Mouse (Mus musculus) lung, adult 2 months (tissue): ENCODE data around the gene Fbxl19. TPM values are rescaled to one million over a fixed set of nuclear protein-coding genes. Genes with fewer than 3 reads are reported as not detected.
"Not testable (repeated sequence)": the region's sequence is repeated elsewhere in the genome, so short reads cannot be mapped to it uniquely, and the experiment has no call there.

Source experiments
- DNase-seq: peaks from one replicate; pipeline ENCODE4 v3.0.0; 2022
- H3K4me1 ChIP-seq: fragments of 200-500 bp; 2 replicates; pipeline ENCODE4 v1.6.1; 2011; ENCODE audit warnings: low read length; ENCODE audit not compliant: control insufficient read depth, insufficient read depth
- H3K4me3 ChIP-seq: fragments of 200-500 bp; replicated peaks from 2 replicates; pipeline ENCODE3; 2011; ENCODE audit warnings: low read depth, mild to moderate bottlenecking, control low read depth, low read length; ENCODE audit errors: extremely low read depth
- CTCF ChIP-seq: fragments of 200-500 bp; IDR thresholded peaks from 2 replicates; pipeline ENCODE4 v1.5.1; 2011; ENCODE audit warnings: mild to moderate bottlenecking, low read length, control low read depth; ENCODE audit not compliant: insufficient read depth
- POLR2A ChIP-seq: fragments of 200-500 bp; IDR thresholded peaks from 2 replicates; pipeline ENCODE4 v1.6.1; 2011; ENCODE audit warnings: low read depth, mild to moderate bottlenecking, control low read depth, low read length, borderline replicate concordance; ENCODE audit errors: extremely low read depth
- WGBS: fragments of 180-500 bp; shearing (Covaris S2); methylation state at CpG from one replicate; pipeline ENCODE4 v1.1.7; 2018; 5-methylcytosine and 5-hydroxymethylcytosine counted together
- polyA plus RNA-seq: library from polyadenylated mRNA; depleted of rRNA; stranded (reverse); fragments of >200 nt; gene quantifications from 2 replicates; pipeline ENCODE4 v1.2.3, GENCODE M21; 2012

Gene Fbxl19
- polyA plus RNA-seq, 1 experiment = 25.9 TPM

DNA sequence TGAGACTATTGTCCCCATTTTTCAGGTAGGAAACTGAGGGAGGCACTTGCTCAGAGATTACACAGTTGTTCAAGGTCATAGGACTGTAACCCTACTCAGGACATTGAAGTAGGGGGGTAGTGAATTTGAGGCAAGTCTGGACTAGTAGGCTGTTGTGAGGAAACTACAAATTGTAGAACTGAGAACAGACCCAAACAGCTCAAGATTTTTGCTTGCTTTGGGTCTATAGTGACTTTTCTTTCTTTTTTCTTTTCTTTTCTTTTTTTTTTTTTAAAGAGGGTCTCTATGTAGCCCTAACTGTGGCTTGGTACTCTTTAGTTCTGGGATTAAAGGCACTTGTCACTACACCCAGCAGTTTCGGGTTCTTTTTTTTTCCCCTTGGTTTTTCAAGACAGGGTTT lies 28.2 kb downstream of the Fbxl19 start:
- 100% methylated on average over 1 of the region's 1 CpGs for WGBS
- no peak overlapping the region for H3K4me3 ChIP-seq
- DNase-seq = no peak
- TF ChIP-seq POLR2A = no peak
- no peak for TF ChIP-seq CTCF
- peaks cover 9% of the 10 kb centered on the region for H3K4me1 ChIP-seq

DNA sequence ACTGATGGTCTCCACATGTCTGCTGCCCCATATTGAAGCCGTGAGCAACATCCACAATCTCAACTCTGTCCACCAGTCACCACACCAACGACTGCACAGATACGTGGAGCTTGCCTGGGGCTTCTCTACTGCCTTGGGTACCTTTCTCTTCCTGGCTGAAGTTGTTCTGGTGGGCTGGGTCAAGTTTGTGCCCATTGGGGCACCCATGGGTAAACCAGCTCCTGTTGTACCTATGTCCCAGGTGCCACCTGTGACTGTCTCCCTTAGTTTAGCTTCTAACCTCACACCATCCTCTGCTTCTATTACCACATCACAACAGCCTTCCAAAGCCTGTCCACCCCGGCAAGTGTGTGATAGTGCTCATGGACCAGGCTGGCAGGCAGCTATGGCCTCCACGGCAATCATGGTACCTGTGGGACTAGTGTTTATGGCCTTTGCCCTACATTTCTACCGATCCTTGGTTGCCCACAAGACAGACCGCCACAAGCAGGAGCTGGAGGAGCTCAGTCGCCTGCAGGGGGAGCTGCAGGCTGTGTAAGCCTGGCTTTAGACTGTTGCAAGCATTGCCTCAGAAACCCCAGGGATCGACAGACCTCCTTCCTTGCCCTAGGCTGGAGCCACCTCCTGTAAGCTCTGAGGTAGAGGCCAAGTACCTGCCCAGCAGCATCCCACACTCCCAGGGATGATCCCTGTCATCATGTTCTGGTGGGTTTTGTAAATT lies 29.5 kb downstream of the Fbxl19 start:
- DNase-seq = peak; percentile 49

DNA sequence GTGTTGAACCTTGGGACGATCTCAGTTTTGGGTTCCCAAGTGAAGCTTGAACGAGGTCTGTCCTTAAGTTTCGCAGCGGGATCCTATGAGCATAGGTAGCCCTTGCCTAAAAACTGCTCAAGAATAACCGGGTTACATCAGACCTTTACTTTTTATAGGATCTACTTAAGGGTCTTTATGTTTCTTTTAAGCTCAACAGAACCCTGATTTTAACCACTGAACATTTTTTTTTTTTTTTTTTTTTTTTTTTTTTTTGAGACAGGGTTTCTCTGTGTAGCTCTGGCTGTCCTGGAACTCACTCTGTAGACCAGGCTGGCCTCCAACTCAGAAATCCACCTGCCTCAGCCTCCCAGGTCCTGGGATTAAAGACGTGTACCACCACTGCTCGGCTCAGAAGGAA lies 31.5 kb downstream of the Fbxl19 start:
- peak overlapping the region; percentile 69 for H3K4me3 ChIP-seq
- WGBS = 63% methylated on average over 7 of the region's 7 CpGs
- DNase-seq = not testable (repeated sequence)

More for the DNA sequence above, 29.5 kb downstream of the Fbxl19 start:
- Histone ChIP-seq H3K4me3 (no peak overlapping the region), H3K4me1 (peaks cover 11% of the 10 kb centered on the region)
- TF ChIP-seq CTCF (peak; percentile 77), POLR2A (no peak)
- WGBS = 33% methylated on average over 9 of the region's 9 CpGs

DNA sequence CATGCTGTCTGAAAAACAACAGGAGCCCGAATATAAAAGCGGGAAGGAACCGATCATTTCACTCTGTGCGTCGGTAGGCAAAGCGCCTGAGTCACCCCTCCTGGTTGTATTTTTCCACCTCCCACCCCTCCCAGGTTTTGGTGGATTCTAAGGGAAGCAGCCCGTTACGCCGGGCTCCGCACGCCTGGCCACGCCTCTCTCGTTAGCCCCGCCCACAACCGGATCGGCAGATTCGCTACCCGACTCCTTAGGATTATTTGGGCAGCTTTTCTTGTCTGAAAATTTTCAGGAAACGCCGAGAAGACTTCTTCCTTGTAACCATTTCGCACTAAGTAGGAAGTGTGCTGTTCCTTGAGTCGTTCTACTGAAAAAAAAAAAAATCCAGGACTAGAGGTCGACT lies 32.1 kb downstream of the Fbxl19 start, which contains the start of gene Setd1a:
TSS of gene Setd1a (plus strand) at position 245 of the 400 bp plus-strand sequence.
- WGBS = under 1% methylated on average over 23 of the region's 23 CpGs
- no peak for TF ChIP-seq CTCF
- TF ChIP-seq POLR2A = no peak

More for the DNA sequence above, 31.5 kb downstream of the Fbxl19 start:
- H3K4me1 ChIP-seq = peaks cover 11% of the 10 kb centered on the region

DNA sequence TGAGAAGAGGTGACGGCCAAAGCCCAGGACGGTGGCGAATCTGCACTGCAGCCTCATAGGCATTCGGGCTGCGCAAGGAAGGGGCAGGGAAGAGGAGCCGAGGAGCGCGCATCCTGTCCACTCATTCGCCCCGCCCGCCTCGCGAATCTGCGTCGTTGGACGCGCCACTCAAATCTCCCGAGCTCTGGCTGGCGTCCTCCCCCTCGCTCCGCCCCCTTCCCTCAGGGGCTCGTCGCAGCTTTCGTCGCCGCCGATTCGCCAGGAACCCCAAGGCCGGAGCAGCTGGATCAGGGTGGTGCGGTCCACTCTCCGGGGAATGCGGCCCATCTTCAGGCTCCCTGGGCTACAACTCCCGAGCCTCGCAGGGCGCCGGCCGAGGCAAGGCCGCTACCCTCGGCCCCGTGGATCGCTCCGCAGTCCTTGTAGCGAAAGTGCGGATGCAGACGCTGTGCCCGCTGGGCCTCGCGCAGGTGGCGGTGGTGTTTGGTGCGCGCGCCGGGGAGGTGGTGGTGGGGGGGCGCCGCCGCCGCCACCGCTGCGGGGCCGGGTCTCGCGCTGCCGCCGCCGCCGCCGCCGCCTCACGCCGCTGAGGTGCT lies 32.6 kb downstream of the Fbxl19 start:
- DNase-seq = peak; percentile 97
- H3K4me1 ChIP-seq = peaks cover 11% of the 10 kb centered on the region
- under 1% methylated on average over 68 of the region's 70 CpGs for WGBS
- TF ChIP-seq POLR2A (peak; percentile 74; the same call in 1 of the 2 replicates), CTCF (no peak)
- peak overlapping the region; percentile 86 for H3K4me3 ChIP-seq

More for the DNA sequence above, 32.1 kb downstream of the Fbxl19 start, which contains the start of gene Setd1a:
- Histone ChIP-seq H3K4me3 (peak within 1 kb of the TSS; percentile 86), H3K4me1 (peaks cover 11% of the 10 kb centered on the region)
- DNase-seq = peak; percentile 88

DNA sequence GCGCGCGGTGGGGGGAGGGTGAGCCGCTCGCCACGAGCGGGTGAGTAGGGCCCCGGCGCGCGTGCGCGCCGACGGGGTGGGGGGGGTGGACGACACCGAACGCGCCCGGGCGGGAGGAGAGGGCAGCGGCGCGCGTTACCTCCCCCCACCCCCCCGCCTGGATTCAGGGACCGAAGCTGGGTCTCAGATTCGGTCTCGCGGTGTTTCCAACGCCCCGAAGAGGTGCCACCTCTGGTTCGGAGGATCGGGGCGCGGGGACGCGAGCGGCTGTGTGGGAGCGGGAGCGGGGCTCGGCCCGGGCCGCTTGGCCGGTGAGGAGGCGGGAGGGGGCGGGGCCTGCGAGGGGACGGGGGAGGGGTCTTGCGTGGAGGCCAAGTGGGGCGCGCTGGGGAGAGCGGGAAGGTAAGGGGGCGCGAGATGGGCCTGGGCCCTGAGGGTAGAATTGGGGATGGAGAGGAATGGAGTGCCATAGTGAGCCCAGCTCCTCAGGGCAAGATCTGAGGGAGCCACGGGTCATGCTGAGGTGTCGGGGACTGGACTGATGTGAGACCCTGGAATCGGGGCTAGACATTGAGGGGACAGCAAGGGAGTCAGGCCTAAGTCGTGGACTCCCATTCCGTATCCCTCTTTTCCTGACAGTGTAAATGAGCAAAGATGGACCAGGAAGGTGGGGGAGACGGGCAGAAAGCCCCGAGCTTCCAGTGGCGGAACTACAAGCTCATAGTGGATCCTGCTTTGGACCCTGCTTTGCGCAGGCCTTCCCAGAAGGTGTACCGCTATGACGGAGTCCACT lies 33.3 kb downstream of the Fbxl19 start:
- peaks cover 11% of the 10 kb centered on the region for H3K4me1 ChIP-seq

DNA sequence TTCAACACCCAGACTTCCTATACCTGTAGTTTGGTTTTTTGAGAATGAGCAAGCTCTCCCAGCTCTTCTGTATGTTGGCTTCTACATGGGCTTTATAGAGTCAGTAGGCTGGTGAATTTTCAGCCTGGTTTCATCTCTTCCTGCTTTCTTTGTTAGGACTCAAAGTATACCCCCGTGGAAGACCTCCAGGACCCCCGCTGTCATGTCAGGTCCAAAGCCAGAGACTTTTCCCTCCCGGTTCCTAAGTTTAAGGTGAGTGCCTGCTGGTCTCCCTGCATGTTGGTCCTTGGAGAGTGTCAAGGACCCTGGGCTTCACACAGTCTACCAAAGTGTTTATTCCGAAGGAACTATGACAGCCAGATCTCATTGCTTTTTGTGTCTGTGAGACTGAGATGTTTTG lies 34.0 kb downstream of the Fbxl19 start:
- no peak for DNase-seq
- TF ChIP-seq CTCF (no peak), POLR2A (no peak)
- H3K4me3 ChIP-seq = no peak overlapping the region
- 72% methylated on average over 4 of the region's 4 CpGs for WGBS
- peaks cover 11% of the 10 kb centered on the region for H3K4me1 ChIP-seq

More for the DNA sequence above, 33.3 kb downstream of the Fbxl19 start:
- 2% methylated on average over 57 of the region's 66 CpGs for WGBS
- TF ChIP-seq CTCF = no peak
- no peak for TF ChIP-seq POLR2A
- H3K4me3 ChIP-seq = peak overlapping the region; percentile 86
- DNase-seq = peak; percentile 65

DNA sequence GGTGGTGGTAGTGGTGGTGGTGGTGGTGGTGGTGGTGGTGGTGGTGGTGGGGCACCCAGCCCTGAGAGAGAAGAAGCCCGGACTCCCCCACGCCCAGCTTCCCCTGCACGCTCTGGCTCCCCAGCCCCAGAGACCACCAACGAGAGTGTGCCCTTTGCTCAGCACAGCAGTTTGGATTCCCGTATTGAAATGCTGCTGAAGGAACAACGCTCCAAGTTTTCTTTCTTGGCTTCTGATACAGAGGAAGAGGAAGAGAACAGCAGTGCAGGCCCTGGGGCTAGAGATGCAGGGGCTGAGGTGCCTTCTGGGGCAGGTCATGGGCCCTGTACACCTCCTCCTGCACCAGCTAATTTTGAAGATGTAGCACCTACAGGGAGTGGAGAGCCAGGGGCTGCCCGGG lies 41.0 kb downstream of the Fbxl19 start, which contains the start of gene Gm49388:
TSS of gene Gm49388 (plus strand) at position 301 of the 400 bp plus-strand sequence.
- TF ChIP-seq CTCF = no peak
- no peak for TF ChIP-seq POLR2A
- 93% methylated on average over 7 of the region's 7 CpGs for WGBS
- Histone ChIP-seq H3K4me1 (no peaks in the 10 kb centered on the region), H3K4me3 (no peak within 1 kb of the TSS)
- DNase-seq = no peak

DNA sequence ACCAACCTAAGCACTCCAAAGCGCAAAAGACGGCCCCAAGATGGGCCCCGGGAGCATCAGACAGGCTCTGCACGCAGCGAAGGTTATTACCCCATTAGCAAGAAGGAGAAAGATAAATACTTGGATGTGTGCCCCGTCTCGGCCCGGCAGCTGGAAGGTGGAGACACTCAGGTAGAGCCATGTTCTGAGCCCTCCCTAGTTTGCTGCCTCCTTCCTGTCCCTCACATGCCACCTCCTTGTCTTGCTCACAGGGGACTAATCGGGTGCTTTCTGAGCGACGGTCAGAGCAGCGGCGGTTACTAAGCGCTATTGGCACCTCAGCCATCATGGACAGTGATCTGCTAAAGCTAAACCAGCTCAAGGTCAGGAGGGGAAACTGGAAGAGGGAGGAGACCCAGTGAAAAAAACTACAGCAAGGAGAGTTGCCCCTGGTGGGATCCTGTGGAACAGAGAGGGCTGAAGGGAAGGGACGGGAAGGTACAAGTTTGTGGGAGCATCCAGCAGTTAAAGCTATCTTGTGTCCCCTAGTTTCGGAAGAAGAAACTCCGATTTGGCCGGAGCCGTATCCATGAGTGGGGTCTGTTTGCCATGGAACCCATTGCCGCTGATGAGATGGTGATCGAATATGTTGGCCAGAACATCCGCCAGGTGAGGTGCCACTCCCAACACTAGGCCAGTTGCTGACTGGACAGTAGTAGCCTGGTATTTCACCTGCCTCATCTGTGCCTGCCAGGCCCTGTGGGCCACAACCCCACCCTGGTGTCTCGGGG lies 52.9 kb downstream of the Fbxl19 start:
- Histone ChIP-seq H3K4me1 (peaks cover 6% of the 10 kb centered on the region), H3K4me3 (no peak overlapping the region)
- TF ChIP-seq POLR2A = no peak
- no peak for DNase-seq
- WGBS = 87% methylated on average over 23 of the region's 23 CpGs
